Mouse (Mus musculus) lung, postnatal 0 days (tissue): Measurements from ENCODE around the gene Pcdh15.

ENCODE experiments used
- CTCF ChIP-seq: IDR thresholded peaks from 2 replicates; pipeline ENCODE4 v1.5.1; 2016; ENCODE audit warnings: antibody characterized with exemption, mild to moderate bottlenecking
- EP300 ChIP-seq: IDR thresholded peaks from 2 replicates; pipeline ENCODE4 v1.6.1; 2016; ENCODE audit warnings: antibody characterized with exemption, mild to moderate bottlenecking, control low read depth

- no peak for TF ChIP-seq CTCF
- TF ChIP-seq EP300: no peak
Observed at GRCm38 (mm10) chr10:73515742-73516141, 416.6 kb downstream of the Pcdh15 start.
